Mouse (Mus musculus): ENCODE measurements around the gene Col6a6. TPM values are rescaled to one million over a fixed set of nuclear protein-coding genes. Genes with fewer than 3 reads are reported as not detected.

The Col6a6 gene
- polyA plus RNA-seq (2012; rRNA removed), result 0.46 and 0.50 TPM in 2 replicates

DNA sequence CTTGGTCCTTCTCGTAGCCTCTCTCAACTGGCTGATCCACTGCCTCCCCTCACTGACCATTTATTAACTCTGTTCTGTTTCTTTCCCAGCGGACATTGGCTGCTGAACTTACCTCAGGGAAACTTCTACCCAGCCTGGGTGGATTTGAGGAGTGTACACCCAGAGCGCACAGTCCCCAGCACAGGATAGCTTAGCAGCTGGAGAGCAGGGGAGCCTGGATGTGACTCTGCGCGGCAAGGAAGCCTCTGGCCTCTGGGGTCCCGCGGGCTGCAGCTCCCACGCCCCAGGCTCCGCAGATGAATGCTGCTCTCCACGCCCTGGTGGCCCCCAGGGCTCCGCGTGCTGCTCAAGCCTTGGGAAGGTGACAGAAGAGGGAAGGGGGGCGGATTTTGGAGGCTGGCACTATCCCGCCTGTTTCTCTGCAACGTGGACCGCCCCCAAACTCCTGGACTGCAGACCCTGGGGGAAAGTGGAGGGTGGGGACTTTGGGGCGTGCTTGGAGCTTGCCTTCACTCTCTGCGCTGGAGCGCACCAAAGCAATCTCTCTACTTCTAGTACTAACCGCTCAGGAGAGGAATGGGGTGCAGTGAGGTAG, at the start of gene Col6a6:
Gene Col6a6, minus strand, starts transcription at position 370 of the 595 bp plus-strand sequence.

GRCm38 (mm10) chr9:105642460-105643371, 185.2 kb downstream of the Col6a6 start, which contains the start of gene Pik3r4:
Gene Pik3r4 (plus strand): TSS chr9:105642978.

Other genes starting within 250 kb of the Col6a6 start
- gene Pik3r4, start 185.2 kb downstream of the Col6a6 start, polyA plus RNA-seq (2012; rRNA removed), result 22.0 and 22.3 TPM in 2 replicates
- gene Col6a5, start 132.5 kb upstream of the Col6a6 start, polyA plus RNA-seq (2012; rRNA removed), result 0.02 and 0.47 TPM in 2 replicates

Measured in central nervous system, embryonic 11.5 days (tissue).